Mouse (Mus musculus) cortical plate, adult 2 months (tissue): ENCODE measurements around the gene Stard3.

Source experiments
- CTCF ChIP-seq: fragments of 200-500 bp; IDR thresholded peaks from 2 replicates; pipeline ENCODE4 v1.5.1; 2011; ENCODE audit warnings: mild to moderate bottlenecking, control low read depth, low read length; ENCODE audit not compliant: insufficient read depth; ENCODE audit errors: extremely low read depth
- POLR2A ChIP-seq: fragments of 200-500 bp; IDR thresholded peaks from 2 replicates; pipeline ENCODE4 v1.6.1; 2011; ENCODE audit warnings: mild to moderate bottlenecking, low read length, control low read depth; ENCODE audit not compliant: insufficient read depth; ENCODE audit errors: extremely low read depth

DNA sequence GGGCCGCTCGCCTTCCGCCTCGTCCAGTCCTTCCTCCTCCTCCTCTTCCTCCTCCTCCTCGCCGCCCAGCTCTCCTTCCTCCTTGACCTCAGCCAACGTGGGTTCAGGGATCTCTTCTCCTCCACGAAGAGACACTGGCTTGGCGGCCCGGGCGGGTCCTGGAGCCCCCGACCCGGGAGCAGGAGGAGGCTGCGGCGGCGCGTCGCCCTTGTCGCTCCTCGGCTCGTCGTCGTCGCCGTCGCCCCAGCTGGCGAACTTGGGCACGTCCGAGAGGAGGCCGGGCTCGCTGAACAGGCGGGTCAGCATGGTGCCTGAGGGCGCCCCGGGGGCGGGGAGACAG, 30.2 kb upstream of the Stard3 start:
- TF ChIP-seq POLR2A (no peak), CTCF (no peak)
